Mouse (Mus musculus): Measurements from ENCODE around the gene B3gnt2. TPM values are rescaled to one million over a fixed set of nuclear protein-coding genes. Genes with fewer than 3 reads are reported as not detected.

B3gnt2 gene
- polyA plus RNA-seq, 1 experiment from 2014 or later: 16.7 TPM

GRCm38 (mm10) chr11:22848649-22849195 is 12.0 kb downstream of the B3gnt2 start:
- 77% methylated on average over 5 of the region's 5 CpGs for WGBS
- Histone ChIP-seq H3K27me3 (ENCODE audit: control insufficient read depth, insufficient read depth, low read length) (no peaks in the 10 kb centered on the region), H3K4me3 (ENCODE audit: low read depth, low read length) (no peak overlapping the region), H3K4me1 (ENCODE audit: control insufficient read depth, insufficient read depth, low read length) (peaks cover 13% of the 10 kb centered on the region; the same call in 1 of the 2 replicates), H3K27ac (ENCODE audit: low read length) (no peak overlapping the region), H3K4me2 (replicated peaks; ENCODE audit: low read depth, low read length) (no peak overlapping the region), H3K9ac (replicated peaks; ENCODE audit: low read depth, low read length) (no peak overlapping the region), H3K9me3 (ENCODE audit: control insufficient read depth, low read depth, low read length) (no peaks in the 10 kb centered on the region), H3K36me3 (ENCODE audit: control insufficient read depth, insufficient read depth, low read length) (no peaks in the 10 kb centered on the region)
- no peak for ATAC-seq (ENCODE audit: insufficient number of reproducible peaks, insufficient read depth, low FRiP score, low read depth)

DNA sequence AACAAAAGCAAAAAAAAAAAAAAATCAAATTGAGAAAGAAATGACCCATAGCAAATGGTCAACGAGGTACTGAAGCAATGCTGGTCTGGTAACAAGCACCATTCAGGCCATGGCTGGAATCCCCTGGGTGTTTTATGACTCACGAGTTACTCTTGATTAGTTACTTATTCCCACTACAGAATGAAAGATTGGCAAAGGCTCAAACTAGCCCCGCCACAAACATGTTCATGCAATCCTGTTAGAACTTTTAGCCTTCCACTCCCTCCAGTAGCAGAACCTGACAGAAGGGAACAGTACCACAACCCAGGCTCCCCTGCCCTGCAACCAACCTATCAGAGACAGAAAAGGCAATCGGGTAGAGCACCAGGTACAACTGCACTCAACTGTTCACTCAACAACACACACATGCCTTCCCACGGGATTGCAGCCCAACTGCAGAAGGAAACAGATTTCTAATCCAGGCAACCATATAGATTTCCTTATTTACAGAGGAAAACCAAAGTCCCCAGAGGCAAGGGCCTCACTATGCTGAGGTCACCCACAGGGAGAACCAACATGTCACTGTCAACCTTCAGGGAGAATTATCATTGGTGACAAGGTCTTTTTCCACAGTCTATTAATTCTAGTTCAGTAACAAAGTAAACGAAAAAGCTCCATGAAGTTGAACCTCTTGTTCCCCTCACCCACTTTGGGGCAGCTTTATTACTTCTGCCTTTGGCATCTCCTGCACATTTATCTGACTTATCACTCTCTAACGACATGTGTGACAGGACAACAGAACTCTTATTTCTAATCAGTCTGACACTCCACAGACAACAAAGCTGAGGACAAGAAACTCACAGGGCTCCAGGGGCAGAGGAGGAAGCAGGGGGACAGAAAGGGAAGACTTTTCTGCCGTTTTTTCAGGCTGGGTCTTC is 12.8 kb downstream of the B3gnt2 start:
- Histone ChIP-seq H3K4me3 (ENCODE audit: low read depth, low read length) (no peak overlapping the region), H3K27ac (ENCODE audit: low read length) (no peak overlapping the region), H3K4me2 (replicated peaks; ENCODE audit: low read depth, low read length) (no peak overlapping the region), H3K27me3 (ENCODE audit: control insufficient read depth, insufficient read depth, low read length) (no peaks in the 10 kb centered on the region), H3K9me3 (ENCODE audit: control insufficient read depth, low read depth, low read length) (no peaks in the 10 kb centered on the region), H3K36me3 (ENCODE audit: control insufficient read depth, insufficient read depth, low read length) (no peaks in the 10 kb centered on the region), H3K4me1 (ENCODE audit: control insufficient read depth, insufficient read depth, low read length) (peaks cover 13% of the 10 kb centered on the region; the same call in 1 of the 2 replicates), H3K9ac (replicated peaks; ENCODE audit: low read depth, low read length) (no peak overlapping the region)
- WGBS: 49% methylated on average over 8 of the region's 8 CpGs
- no peak for ATAC-seq (ENCODE audit: insufficient number of reproducible peaks, insufficient read depth, low FRiP score, low read depth)

GRCm38 (mm10) chr11:22846960-22847731 is 13.6 kb downstream of the B3gnt2 start:
- ATAC-seq (ENCODE audit: insufficient number of reproducible peaks, insufficient read depth, low FRiP score, low read depth): no peak
- H3K36me3 ChIP-seq (ENCODE audit: control insufficient read depth, insufficient read depth, low read length): no peaks in the 10 kb centered on the region
- 55% methylated on average over 8 of the region's 8 CpGs for WGBS
- H3K27ac ChIP-seq (ENCODE audit: low read length): no peak overlapping the region
- no peaks in the 10 kb centered on the region for H3K27me3 ChIP-seq (ENCODE audit: control insufficient read depth, insufficient read depth, low read length)
- no peak overlapping the region for H3K4me3 ChIP-seq (ENCODE audit: low read depth, low read length)
- no peak overlapping the region for H3K9ac ChIP-seq (replicated peaks; ENCODE audit: low read depth, low read length)
- H3K9me3 ChIP-seq (ENCODE audit: control insufficient read depth, low read depth, low read length): no peaks in the 10 kb centered on the region
- H3K4me2 ChIP-seq (replicated peaks; ENCODE audit: low read depth, low read length): no peak overlapping the region
- peaks cover 13% of the 10 kb centered on the region; the same call in 1 of the 2 replicates for H3K4me1 ChIP-seq (ENCODE audit: control insufficient read depth, insufficient read depth, low read length)

DNA sequence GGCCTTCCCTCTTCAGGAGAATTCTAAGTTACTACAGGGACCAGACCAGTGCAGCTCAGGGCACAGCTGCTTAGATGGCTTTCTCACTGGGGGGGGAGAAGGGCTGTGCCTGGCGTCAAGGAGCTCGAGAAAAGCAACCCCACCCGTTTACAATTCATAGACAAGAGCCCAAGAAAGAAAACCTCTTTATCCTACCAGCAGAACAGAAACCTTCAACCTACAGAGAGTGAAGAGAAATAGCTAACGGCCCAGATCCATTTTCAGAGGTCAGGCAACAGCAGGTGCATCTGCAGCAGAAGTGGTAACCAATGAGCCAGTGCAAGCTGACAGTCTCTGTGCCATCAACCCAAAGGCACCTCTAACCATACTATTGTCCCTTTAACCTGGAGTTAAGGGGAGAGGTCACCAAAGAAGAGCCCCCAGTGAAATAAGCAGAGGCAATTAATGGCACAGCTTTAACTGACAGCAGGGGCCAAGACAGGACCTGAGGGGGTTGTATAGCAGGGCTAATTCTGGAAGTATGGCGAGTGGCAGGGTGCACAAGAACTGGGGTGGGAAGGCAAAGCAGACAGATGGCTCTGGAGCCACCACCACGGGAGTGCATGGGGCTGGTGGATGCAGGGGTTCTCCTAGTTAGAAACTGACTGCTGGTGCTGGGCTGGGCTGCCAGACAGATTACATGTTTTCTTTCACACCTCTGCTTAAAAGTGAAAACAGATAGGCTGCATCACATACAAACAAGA is 14.5 kb downstream of the B3gnt2 start:
- no peak overlapping the region for H3K4me2 ChIP-seq (replicated peaks; ENCODE audit: low read depth, low read length)
- H3K27me3 ChIP-seq (ENCODE audit: control insufficient read depth, insufficient read depth, low read length): no peaks in the 10 kb centered on the region
- H3K27ac ChIP-seq (ENCODE audit: low read length): no peak overlapping the region
- no peak for ATAC-seq (ENCODE audit: insufficient number of reproducible peaks, insufficient read depth, low FRiP score, low read depth)
- H3K9me3 ChIP-seq (ENCODE audit: control insufficient read depth, low read depth, low read length): no peaks in the 10 kb centered on the region
- 55% methylated on average over 6 of the region's 6 CpGs for WGBS
- H3K36me3 ChIP-seq (ENCODE audit: control insufficient read depth, insufficient read depth, low read length): no peaks in the 10 kb centered on the region
- no peak overlapping the region for H3K4me3 ChIP-seq (ENCODE audit: low read depth, low read length)
- H3K9ac ChIP-seq (replicated peaks; ENCODE audit: low read depth, low read length): no peak overlapping the region
- peaks cover 13% of the 10 kb centered on the region; the same call in 1 of the 2 replicates for H3K4me1 ChIP-seq (ENCODE audit: control insufficient read depth, insufficient read depth, low read length)

DNA sequence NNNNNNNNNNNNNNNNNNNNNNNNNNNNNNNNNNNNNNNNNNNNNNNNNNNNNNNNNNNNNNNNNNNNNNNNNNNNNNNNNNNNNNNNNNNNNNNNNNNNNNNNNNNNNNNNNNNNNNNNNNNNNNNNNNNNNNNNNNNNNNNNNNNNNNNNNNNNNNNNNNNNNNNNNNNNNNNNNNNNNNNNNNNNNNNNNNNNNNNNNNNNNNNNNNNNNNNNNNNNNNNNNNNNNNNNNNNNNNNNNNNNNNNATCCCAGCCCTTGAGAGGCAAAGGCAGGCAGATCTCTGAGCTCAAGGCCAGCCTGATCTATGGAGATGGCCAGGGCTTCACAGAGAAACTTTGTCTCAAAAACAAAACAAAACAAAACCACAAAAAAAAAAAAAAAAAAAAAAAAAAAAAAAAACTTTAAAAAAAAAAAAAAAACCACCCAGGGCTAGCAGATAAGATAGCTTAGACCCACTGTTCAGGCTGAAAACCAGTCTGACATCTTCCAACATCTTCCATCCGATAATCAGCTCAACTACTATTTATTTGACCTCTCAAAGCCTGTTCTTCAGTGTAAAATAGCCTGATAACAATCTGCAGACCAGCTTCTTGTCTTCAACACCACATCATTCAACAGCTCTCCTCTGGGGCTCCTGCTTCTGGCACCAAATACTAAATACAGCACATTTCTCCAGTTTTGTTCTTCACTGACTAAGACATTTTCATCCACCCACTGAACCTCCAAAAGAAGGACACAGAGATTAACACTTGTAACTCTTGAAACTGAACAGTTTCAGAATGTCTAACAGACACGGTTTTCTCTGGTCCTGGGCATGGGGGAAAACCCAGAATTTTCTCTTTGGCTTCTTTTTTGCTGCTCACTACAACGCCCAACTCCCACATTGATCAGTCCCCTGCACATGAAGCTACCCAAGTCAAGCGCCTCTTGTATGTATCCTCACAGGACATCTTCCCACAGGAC is 15.7 kb downstream of the B3gnt2 start:
- no peaks in the 10 kb centered on the region for H3K27me3 ChIP-seq (ENCODE audit: control insufficient read depth, insufficient read depth, low read length)
- H3K4me1 ChIP-seq (ENCODE audit: control insufficient read depth, insufficient read depth, low read length): peaks cover 8% of the 10 kb centered on the region; the same call in 1 of the 2 replicates
- WGBS: 66% methylated on average over 4 of the region's 4 CpGs
- no peak overlapping the region for H3K4me3 ChIP-seq (ENCODE audit: low read depth, low read length)
- no peaks in the 10 kb centered on the region for H3K9me3 ChIP-seq (ENCODE audit: control insufficient read depth, low read depth, low read length)
- no peak for ATAC-seq (ENCODE audit: insufficient number of reproducible peaks, insufficient read depth, low FRiP score, low read depth)
- no peak overlapping the region for H3K9ac ChIP-seq (replicated peaks; ENCODE audit: low read depth, low read length)
- no peak overlapping the region for H3K27ac ChIP-seq (ENCODE audit: low read length)
- no peak overlapping the region for H3K4me2 ChIP-seq (replicated peaks; ENCODE audit: low read depth, low read length)
- H3K36me3 ChIP-seq (ENCODE audit: control insufficient read depth, insufficient read depth, low read length): no peaks in the 10 kb centered on the region

DNA sequence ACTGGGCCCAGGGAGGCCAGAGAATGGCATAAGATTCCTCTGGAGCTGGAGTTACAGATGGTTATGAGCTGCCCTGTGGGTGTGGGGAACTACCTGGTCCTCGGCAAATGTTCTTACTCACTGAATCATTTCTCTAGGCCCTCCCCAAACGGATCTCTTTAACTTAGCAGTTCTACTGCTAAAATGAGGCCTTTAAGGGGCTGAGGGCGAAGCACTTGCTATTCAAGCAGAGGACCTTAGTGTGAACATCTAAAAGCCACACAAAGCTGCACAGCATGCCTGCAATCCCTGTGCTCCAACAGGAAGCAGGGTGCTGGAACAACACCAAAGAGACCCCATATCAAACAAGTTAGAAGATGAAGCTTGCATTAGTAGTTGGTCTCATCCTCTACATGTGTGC is 21.3 kb downstream of the B3gnt2 start:
- Histone ChIP-seq H3K27ac (ENCODE audit: low read length) (no peak overlapping the region), H3K4me3 (ENCODE audit: low read depth, low read length) (no peak overlapping the region), H3K9me3 (ENCODE audit: control insufficient read depth, low read depth, low read length) (no peaks in the 10 kb centered on the region), H3K9ac (replicated peaks; ENCODE audit: low read depth, low read length) (no peak overlapping the region), H3K27me3 (ENCODE audit: control insufficient read depth, insufficient read depth, low read length) (no peaks in the 10 kb centered on the region), H3K4me1 (ENCODE audit: control insufficient read depth, insufficient read depth, low read length) (no peaks in the 10 kb centered on the region), H3K4me2 (replicated peaks; ENCODE audit: low read depth, low read length) (no peak overlapping the region), H3K36me3 (ENCODE audit: control insufficient read depth, insufficient read depth, low read length) (no peaks in the 10 kb centered on the region)
- ATAC-seq (ENCODE audit: insufficient number of reproducible peaks, insufficient read depth, low FRiP score, low read depth): no peak
- WGBS: 63% methylated on average over 3 of the region's 3 CpGs

GRCm38 (mm10) chr11:22838361-22838760 is 22.4 kb downstream of the B3gnt2 start:
- no peaks in the 10 kb centered on the region for H3K27me3 ChIP-seq (ENCODE audit: control insufficient read depth, insufficient read depth, low read length)
- H3K4me1 ChIP-seq (ENCODE audit: control insufficient read depth, insufficient read depth, low read length): no peaks in the 10 kb centered on the region
- no peak overlapping the region for H3K4me3 ChIP-seq (ENCODE audit: low read depth, low read length)
- ATAC-seq (ENCODE audit: insufficient number of reproducible peaks, insufficient read depth, low FRiP score, low read depth): no peak
- H3K4me2 ChIP-seq (replicated peaks; ENCODE audit: low read depth, low read length): no peak overlapping the region
- 71% methylated on average over 1 of the region's 1 CpGs for WGBS
- no peaks in the 10 kb centered on the region for H3K36me3 ChIP-seq (ENCODE audit: control insufficient read depth, insufficient read depth, low read length)
- H3K9me3 ChIP-seq (ENCODE audit: control insufficient read depth, low read depth, low read length): no peaks in the 10 kb centered on the region
- no peak overlapping the region for H3K9ac ChIP-seq (replicated peaks; ENCODE audit: low read depth, low read length)
- H3K27ac ChIP-seq (ENCODE audit: low read length): no peak overlapping the region
